ENCODE assay signal across 14 mouse cellular contexts in genomic region chr2:150844798-150845197, GRCm38 (mm10). TPM values are rescaled to one million over a fixed set of nuclear protein-coding genes. Genes with fewer than 3 reads are reported as not detected.
DNase-seq lines count a peak whose midpoint lies in the region; ATAC-seq and TF ChIP-seq lines count a peak whose summit lies in the region.
"Had no signal": no experiment of that assay in that cellular context is flagged by ENCODE, and none has a peak within 500 bp of the region (broad histone marks: within the 10 kb centered on the region; RNA-seq: fewer than 3 reads in every experiment).

No protein-coding gene starts in this region.

- no peak overlapping the region for H3K4me3 ChIP-seq in hindbrain, postnatal 0 days (ENCODE audit: low read length)
- H3K4me3 ChIP-seq: erythroblast, embryonic 14.5 days; heart, embryonic 12.5 days had no signal

- 0 out of 2 replicates have a peak, but pooled peaks cover 14% of the 10 kb centered on the region for H3K4me1 ChIP-seq in hindbrain, postnatal 0 days (ENCODE audit: insufficient read depth, low read length)

- no peak overlapping the region for H3K9ac ChIP-seq in hindbrain, postnatal 0 days (replicated peaks; ENCODE audit: low read length)
- H3K9ac ChIP-seq: heart, embryonic 12.5 days; liver, embryonic 14.5 days had no signal

- TF ChIP-seq CTCF in hindbrain, postnatal 0 days (IDR thresholded peaks at IDR 0.05; ENCODE audit: low read depth), result no peak

- H3K27me3 ChIP-seq in hindbrain, postnatal 0 days (ENCODE audit: insufficient read depth, low read length), result no peaks in the 10 kb centered on the region
- H3K27me3 ChIP-seq: heart, embryonic 12.5 days; Patski had no signal

- ATAC-seq in hindbrain, postnatal 0 days, result no peak
- peak; percentile 49; the same call in 1 of the 2 replicates for ATAC-seq in neutrophil, adult 5-6 weeks (ENCODE audit: extremely low read depth, insufficient number of reproducible peaks, low FRiP score, poor library complexity, severe bottlenecking)
- ATAC-seq: Patski had no signal

- H3K27ac ChIP-seq in hindbrain, postnatal 0 days, result peak overlapping the region; percentile 69
- H3K27ac ChIP-seq: liver, embryonic 14.5 days had no signal

- H3K36me3 ChIP-seq in hindbrain, postnatal 0 days (ENCODE audit: insufficient read depth, low read length), result peaks cover 3% of the 10 kb centered on the region

- peak; percentile 39 to 52 for DNase-seq in cerebellum, postnatal 10 days
- no peak for DNase-seq in cerebellum, adult 18-20 months
- peak; percentile 15 for DNase-seq in lung, postnatal 36 days
- DNase-seq in lung, postnatal 14 days, result no peak
- peak; percentile 37 for DNase-seq in hindbrain, postnatal 0 days (ENCODE audit: low spot score)
- no peak for DNase-seq in adrenal gland, postnatal 4 days (ENCODE audit: low spot score in 2 of 2)
- DNase-seq in retina, embryonic 14.5 days (ENCODE audit: low spot score), result no peak
- DNase-seq: kidney, adult 9 months; midbrain, embryonic 14.5 days had no signal

- 56% methylated on average over 1 of the region's 1 CpGs for WGBS in hindbrain, postnatal 0 days

- H3K9me3 ChIP-seq in hindbrain, postnatal 0 days (ENCODE audit: low read length), result no peaks in the 10 kb centered on the region
- H3K9me3 ChIP-seq: heart, embryonic 12.5 days had no signal

- H3K4me2 ChIP-seq in hindbrain, postnatal 0 days (ENCODE audit: low read depth, low read length), result no peak overlapping the region
- H3K4me2 ChIP-seq: heart, embryonic 12.5 days had no signal

RNA-seq across cellular contexts. Expression of gene Pygb, which starts 58.3 kb away (rescaled TPM):
- 302 and 317 TPM in 2 replicates for total RNA-seq in hindbrain, postnatal 0 days (2014; rRNA removed)
- polyA plus RNA-seq in hindbrain, postnatal 0 days (2015; fragmentation: Nextera tagmentation; extraction: Ambion mirVana), result 160 and 169 TPM in 2 replicates
- total RNA-seq in neutrophil, adult 5-6 weeks (2017), result 31.7 and 41.9 TPM in 2 replicates
- 10 to 100 TPM; 52.2 to 54.5 TPM for total RNA-seq in adrenal gland, postnatal 4 days (2021)

RNA-seq across cellular contexts. Expression of gene Abhd12, which starts 59.7 kb away (rescaled TPM):
- total RNA-seq in hindbrain, postnatal 0 days (2014; rRNA removed), result 158 and 167 TPM in 2 replicates
- polyA plus RNA-seq in hindbrain, postnatal 0 days (2015; fragmentation: Nextera tagmentation; extraction: Ambion mirVana), result 161 and 164 TPM in 2 replicates
- total RNA-seq in neutrophil, adult 5-6 weeks (2017), result 55.6 and 59.3 TPM in 2 replicates
- 10 to 100 TPM; 52.0 to 52.8 TPM for total RNA-seq in adrenal gland, postnatal 4 days (2021)

Comparison
In these comparisons a context has a peak if more than half of its experiments do, and no peak if none do; other contexts are left out.
1. DNase-seq: peak in cerebellum, postnatal 10 days (2 of 2), lung, postnatal 36 days (single experiment) and hindbrain, postnatal 0 days (single experiment); none in cerebellum, adult 18-20 months (0 of 2), lung, postnatal 14 days (single experiment), adrenal gland, postnatal 4 days (0 of 2) and retina, embryonic 14.5 days (single experiment).